Mouse (Mus musculus) neural tube, embryonic 11.5 days (tissue): ENCODE results near the gene Irf9. TPM values are rescaled to one million over a fixed set of nuclear protein-coding genes. Genes with fewer than 3 reads are reported as not detected.

ENCODE experiments used
- ATAC-seq: fragments of 200-750 bp; cut with Nextera tagmentation; 2 replicates; pipeline ENCODE4 v1.8.0; 2017; ENCODE audit warnings: moderate number of reproducible peaks, mild to moderate bottlenecking, moderate TSS enrichment, moderate library complexity; ENCODE audit not compliant: insufficient read depth, low FRiP score, low TSS enrichment
- DNase-seq: peaks from one replicate; pipeline ENCODE4 v3.0.0-alpha.2; 2015; ENCODE audit warnings: low spot score
- H3K27ac ChIP-seq: fragments of 300-500 bp; sonication (generic); 2 replicates; pipeline ENCODE4 v1.5.1; 2014; ENCODE audit warnings: low read depth, mild to moderate bottlenecking, low read length
- H3K27me3 ChIP-seq: fragments of 300-500 bp; sonication (generic); 2 replicates; pipeline ENCODE4 v1.6.1; 2014; ENCODE audit warnings: mild to moderate bottlenecking, low read length, mixed read lengths; ENCODE audit not compliant: control insufficient read depth, insufficient read depth
- H3K36me3 ChIP-seq: fragments of 300-500 bp; sonication (generic); 2 replicates; pipeline ENCODE4 v1.6.1; 2014; ENCODE audit warnings: mild to moderate bottlenecking, low read length, moderate library complexity, mixed read lengths; ENCODE audit not compliant: control insufficient read depth, insufficient read depth
- H3K4me1 ChIP-seq: fragments of 300-500 bp; sonication (generic); 2 replicates; pipeline ENCODE4 v1.6.1; 2014; ENCODE audit warnings: low read length, mixed read lengths; ENCODE audit not compliant: control insufficient read depth, insufficient read depth
- H3K4me2 ChIP-seq: fragments of 300-500 bp; sonication (generic); 2 replicates; pipeline ENCODE4 v1.6.1; 2014; ENCODE audit warnings: low read depth, mild to moderate bottlenecking, moderate library complexity
- H3K4me3 ChIP-seq: fragments of 300-500 bp; sonication (generic); 2 replicates; pipeline ENCODE4 v1.5.1; 2014; ENCODE audit warnings: low read depth, low read length
- H3K9ac ChIP-seq: fragments of 300-500 bp; sonication (generic); 2 replicates; pipeline ENCODE4 v1.6.1; 2014; ENCODE audit warnings: mild to moderate bottlenecking, low read length
- H3K9me3 ChIP-seq: fragments of 300-500 bp; sonication (generic); 2 replicates; pipeline ENCODE4 v1.6.1; 2016; ENCODE audit warnings: low read length; ENCODE audit not compliant: control insufficient read depth
- WGBS: fragments of 180-500 bp; shearing (Covaris S2); extraction: QIAGEN DNeasy Blood & Tissue Kit; methylation state at CpG from one replicate; pipeline ENCODE4 v1.1.7; 2014; 5-methylcytosine and 5-hydroxymethylcytosine counted together
- polyA plus RNA-seq: library from polyadenylated mRNA; unstranded; fragments of >200 nt; fragmentation: Nextera tagmentation; extraction: Ambion mirVana; gene quantifications from 2 replicates; pipeline ENCODE4 v1.2.1, GENCODE M21; 2014

The Irf9 gene
- polyA plus RNA-seq, 1 experiment from 2014 or later = 5.9 TPM

- DNase-seq = no peak
Observed at GRCm38 (mm10) chr14:55616844-55617243, 13.5 kb downstream of the Irf9 start.

GRCm38 (mm10) chr14:55617822-55618221, 14.5 kb downstream of the Irf9 start, which contains the start of gene Rec8:
Gene Rec8 (plus strand): TSS chr14:55618037.
- peak; percentile 81 for ATAC-seq
- peak within 1 kb of the TSS; percentile 37 for H3K4me2 ChIP-seq
- H3K4me1 ChIP-seq = no peaks in the 10 kb centered on the region; the same call in 1 of the 2 replicates
- peak within 1 kb of the TSS; percentile 27 for H3K4me3 ChIP-seq
- DNase-seq = peak; percentile 67
- peak within 1 kb of the TSS; percentile 10; the same call in 1 of the 2 replicates for H3K9ac ChIP-seq
- H3K36me3 ChIP-seq = no peaks in the 10 kb centered on the region
- H3K27ac ChIP-seq = 0 out of 2 replicates have a peak within 1 kb of the TSS, but pooled peaks have one; percentile 6
- H3K27me3 ChIP-seq = no peaks in the 10 kb centered on the region
- WGBS = 29% methylated on average over 21 of the region's 21 CpGs
- H3K9me3 ChIP-seq = no peaks in the 10 kb centered on the region

More at GRCm38 (mm10) chr14:55616844-55617243, 13.5 kb downstream of the Irf9 start:
- Histone ChIP-seq H3K9ac (no peak overlapping the region), H3K27ac (no peak overlapping the region), H3K27me3 (no peaks in the 10 kb centered on the region), H3K4me3 (no peak overlapping the region), H3K36me3 (no peaks in the 10 kb centered on the region), H3K4me2 (no peak overlapping the region), H3K4me1 (no peaks in the 10 kb centered on the region; the same call in 1 of the 2 replicates), H3K9me3 (no peaks in the 10 kb centered on the region)
- ATAC-seq = no peak
- 93% methylated on average over 2 of the region's 2 CpGs for WGBS

GRCm38 (mm10) chr14:55618486-55619195, 15.3 kb downstream of the Irf9 start:
- WGBS = 52% methylated on average over 22 of the region's 22 CpGs
- H3K4me3 ChIP-seq = peak overlapping the region; percentile 27
- no peaks in the 10 kb centered on the region; the same call in 1 of the 2 replicates for H3K4me1 ChIP-seq
- no peaks in the 10 kb centered on the region for H3K27me3 ChIP-seq
- H3K27ac ChIP-seq = 0 out of 2 replicates have a peak overlapping the region, but pooled peaks have one; percentile 6
- H3K4me2 ChIP-seq = peak overlapping the region; percentile 37
- no peaks in the 10 kb centered on the region for H3K9me3 ChIP-seq
- no peak for DNase-seq
- ATAC-seq = no peak
- H3K36me3 ChIP-seq = no peaks in the 10 kb centered on the region
- H3K9ac ChIP-seq = peak overlapping the region; percentile 10; the same call in 1 of the 2 replicates

GRCm38 (mm10) chr14:55628077-55628827, 24.9 kb downstream of the Irf9 start:
- Histone ChIP-seq H3K36me3 (peaks cover 29% of the 10 kb centered on the region), H3K4me1 (no peaks in the 10 kb centered on the region), H3K27me3 (no peaks in the 10 kb centered on the region), H3K27ac (no peak overlapping the region), H3K9ac (no peak overlapping the region), H3K4me3 (no peak overlapping the region), H3K4me2 (no peak overlapping the region), H3K9me3 (no peaks in the 10 kb centered on the region)
- DNase-seq (no peak), ATAC-seq (no peak)
- WGBS = 83% methylated on average over 27 of the region's 27 CpGs

- no peaks in the 10 kb centered on the region for H3K4me1 ChIP-seq
- H3K36me3 ChIP-seq = peaks cover 33% of the 10 kb centered on the region
- no peaks in the 10 kb centered on the region for H3K9me3 ChIP-seq
- 50% methylated on average over 5 of the region's 5 CpGs for WGBS
- no peak for ATAC-seq
- no peak for DNase-seq
- H3K4me3 ChIP-seq = no peak overlapping the region
- H3K27ac ChIP-seq = no peak overlapping the region
- H3K4me2 ChIP-seq = no peak overlapping the region
- no peak overlapping the region for H3K9ac ChIP-seq
- H3K27me3 ChIP-seq = no peaks in the 10 kb centered on the region
Observed at GRCm38 (mm10) chr14:55629312-55629711, 25.9 kb downstream of the Irf9 start.

- Histone ChIP-seq H3K36me3 (peaks cover 17% of the 10 kb centered on the region), H3K4me3 (peak overlapping the region; percentile 63), H3K9ac (peak overlapping the region; percentile 65), H3K27ac (no peak overlapping the region), H3K27me3 (no peaks in the 10 kb centered on the region), H3K9me3 (no peaks in the 10 kb centered on the region), H3K4me1 (peaks cover 4% of the 10 kb centered on the region), H3K4me2 (peak overlapping the region; percentile 65)
- 3% methylated on average over 23 of the region's 23 CpGs for WGBS
- DNase-seq = no peak
- ATAC-seq = peak; percentile 49
Observed at GRCm38 (mm10) chr14:55634874-55635522, 31.6 kb downstream of the Irf9 start.

- ATAC-seq = peak; percentile 75; the same call in 1 of the 2 replicates
- DNase-seq = peak; percentile 90
- Histone ChIP-seq H3K9ac (peak within 1 kb of the TSS; percentile 65), H3K27me3 (no peaks in the 10 kb centered on the region), H3K9me3 (no peaks in the 10 kb centered on the region), H3K4me1 (peaks cover 4% of the 10 kb centered on the region), H3K4me2 (peak within 1 kb of the TSS; percentile 65), H3K36me3 (peaks cover 13% of the 10 kb centered on the region), H3K27ac (no peak within 1 kb of the TSS), H3K4me3 (peak within 1 kb of the TSS; percentile 63)
- WGBS = 2% methylated on average over 26 of the region's 33 CpGs
Observed at GRCm38 (mm10) chr14:55635523-55636007, 32.2 kb downstream of the Irf9 start, which contains the start of gene Ipo4. Gene Ipo4 (minus strand): TSS chr14:55635957.

GRCm38 (mm10) chr14:55637795-55638194, 34.4 kb downstream of the Irf9 start, which contains the start of gene Gm49378:
Gene Gm49378 (minus strand): TSS chr14:55637895.
- Histone ChIP-seq H3K36me3 (peaks cover 10% of the 10 kb centered on the region), H3K9me3 (no peaks in the 10 kb centered on the region), H3K4me1 (peaks cover 10% of the 10 kb centered on the region), H3K4me3 (no peak within 1 kb of the TSS), H3K27me3 (no peaks in the 10 kb centered on the region), H3K9ac (no peak within 1 kb of the TSS), H3K27ac (no peak within 1 kb of the TSS), H3K4me2 (no peak within 1 kb of the TSS)
- no peak for ATAC-seq
- DNase-seq = no peak
- 95% methylated on average over 9 of the region's 9 CpGs for WGBS
